Mouse (Mus musculus): ENCODE data around the gene Ncaph.
"Not testable (repeated sequence)": the region's sequence is repeated elsewhere in the genome, so short reads cannot be mapped to it uniquely, and the experiment has no call there.

Ncaph gene

DNA sequence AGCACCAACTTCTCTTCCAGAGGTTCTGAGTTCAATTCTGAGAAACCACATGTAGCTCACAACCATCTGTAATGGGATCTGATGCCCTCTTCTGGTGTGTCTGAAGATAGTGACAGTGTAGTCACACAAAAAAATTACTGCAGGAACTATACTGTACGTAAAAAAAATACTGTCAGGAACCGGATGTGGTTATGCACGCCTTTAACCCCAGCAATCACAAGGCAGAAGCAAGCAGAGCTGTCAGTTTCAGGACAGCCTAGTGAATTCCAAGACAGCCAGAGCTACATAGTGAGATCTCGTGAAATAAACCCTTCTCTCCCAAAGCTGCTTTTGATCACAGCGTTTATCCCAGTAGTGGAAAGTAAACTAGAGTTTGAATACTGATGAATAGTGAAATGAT lies 47.5 kb downstream of the Ncaph start:
- no peak for DNase-seq (ENCODE audit: extremely low spot score)

GRCm38 (mm10) chr2:127080591-127081218 lies 53.0 kb downstream of the Ncaph start:
- DNase-seq (ENCODE audit: extremely low spot score): no peak

GRCm38 (mm10) chr2:127079881-127080590 lies 53.7 kb downstream of the Ncaph start:
- DNase-seq (ENCODE audit: extremely low spot score): no peak

DNA sequence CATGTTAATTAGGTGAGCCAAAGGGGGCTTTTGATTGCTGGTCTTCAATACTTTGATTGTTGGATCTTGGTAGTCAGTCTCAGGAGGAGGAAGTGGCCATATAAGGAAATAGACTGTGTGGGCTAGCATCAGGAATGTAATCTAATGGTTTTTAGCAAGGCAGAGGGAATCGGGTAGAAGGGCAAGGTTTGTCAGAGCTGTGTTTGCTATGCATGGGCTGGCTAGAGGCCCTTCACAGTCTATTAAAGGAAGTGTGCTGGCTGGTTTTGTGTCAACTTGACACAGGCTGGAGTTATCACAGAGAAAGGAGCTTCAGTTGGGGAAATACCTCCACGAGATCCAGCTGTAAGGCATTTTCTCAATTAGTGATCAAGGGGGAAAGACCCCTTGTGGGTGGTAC lies 54.7 kb downstream of the Ncaph start:
- not testable (repeated sequence) for DNase-seq (ENCODE audit: extremely low spot score)

DNA sequence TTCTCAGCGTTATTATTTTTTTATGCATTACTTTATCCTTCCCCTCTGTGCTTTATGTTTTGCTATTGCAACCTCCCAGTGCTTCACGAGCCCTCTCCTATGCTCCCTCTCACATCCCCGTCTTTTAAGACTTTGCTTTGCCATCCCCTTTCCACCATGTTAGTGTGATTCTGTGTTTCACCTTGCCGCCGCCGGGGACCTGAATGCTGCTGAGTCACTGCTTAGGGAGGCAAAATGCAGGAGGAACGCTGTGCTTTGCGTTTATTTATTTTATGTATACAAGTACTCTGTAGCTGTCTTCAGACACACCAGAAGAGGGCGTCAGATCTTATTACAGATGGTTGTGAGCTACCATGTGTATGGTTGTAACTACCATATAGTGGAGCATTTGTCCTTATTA lies 56.1 kb downstream of the Ncaph start:
- no peak for DNase-seq (ENCODE audit: extremely low spot score)

DNA sequence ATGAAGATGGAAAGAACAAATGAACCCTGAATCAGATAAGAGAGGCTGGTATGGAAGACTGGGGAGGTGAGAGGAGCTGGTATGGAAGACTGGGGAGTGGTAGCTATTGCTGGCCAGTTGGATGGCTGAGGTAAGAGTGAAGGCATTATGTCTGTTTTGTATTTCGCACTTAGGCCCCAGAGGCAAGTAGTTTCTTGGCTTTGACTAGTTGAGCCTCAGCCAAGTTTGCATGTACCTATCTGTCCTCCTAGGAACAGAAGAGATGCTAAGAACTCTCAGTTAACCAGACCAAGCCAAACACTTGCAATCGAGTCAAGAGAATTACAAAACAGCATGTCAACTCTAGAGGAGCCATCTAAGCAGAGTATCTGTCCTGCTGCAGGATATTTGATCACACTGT lies 59.6 kb downstream of the Ncaph start:
- no peak for DNase-seq (ENCODE audit: extremely low spot score)

DNA sequence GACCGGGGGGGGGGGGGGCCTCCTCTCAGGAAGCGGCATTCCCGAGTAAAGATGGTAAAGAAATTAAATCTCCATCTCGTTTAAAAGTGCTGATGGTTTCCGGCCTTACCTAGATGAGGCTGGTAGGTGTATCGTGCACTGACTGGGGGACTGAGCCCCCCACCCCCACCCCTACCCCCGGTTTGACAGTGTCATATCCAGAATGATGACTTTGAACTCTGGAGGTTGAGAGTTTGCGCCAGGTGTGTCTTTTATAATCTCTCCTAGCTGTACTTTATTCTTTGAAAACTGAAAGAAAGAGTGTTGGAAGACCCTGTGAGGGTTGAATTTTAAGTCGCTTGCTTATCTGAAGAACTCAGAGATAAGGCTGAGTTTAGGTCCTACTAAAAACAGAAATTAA lies 62.9 kb downstream of the Ncaph start:
- no peak for DNase-seq (ENCODE audit: extremely low spot score)

GRCm38 (mm10) chr2:127070435-127070841 lies 63.3 kb downstream of the Ncaph start, which contains the start of gene Blvra:
Gene Blvra, plus strand, starts transcription at chr2:127070665.
- peak; percentile 90 for DNase-seq (ENCODE audit: extremely low spot score)

GRCm38 (mm10) chr2:127069781-127070434 lies 63.8 kb downstream of the Ncaph start:
- peak; percentile 8 for DNase-seq (ENCODE audit: extremely low spot score)

DNA sequence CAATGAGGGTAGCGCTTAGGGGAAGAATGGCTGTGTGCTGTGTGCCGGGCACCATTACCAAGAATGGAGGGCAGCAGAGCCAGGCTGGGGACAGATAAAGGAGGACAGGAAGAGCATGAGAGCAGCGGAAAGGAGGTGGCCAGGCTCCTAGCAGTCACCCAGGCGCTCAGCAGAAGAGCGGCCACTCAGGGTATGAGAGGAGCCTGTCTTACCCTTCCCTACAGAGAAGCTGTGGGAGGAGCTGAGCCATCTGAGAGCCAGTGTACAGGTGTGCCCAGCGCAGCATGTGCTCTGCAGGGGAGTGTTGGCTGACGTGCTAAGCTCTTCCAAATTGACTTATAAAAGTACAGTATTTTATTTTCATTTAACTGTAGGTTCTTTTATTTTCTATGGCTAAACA lies 64.9 kb downstream of the Ncaph start:
- DNase-seq (ENCODE audit: extremely low spot score): no peak

- no peak for DNase-seq (ENCODE audit: extremely low spot score)
These were observed 72.3 kb downstream of the Ncaph start for GRCm38 (mm10) chr2:127061471-127061870.
